Comparison of ENCODE assay signal across 9 mouse cellular contexts in genomic region chr11:114704071-114704913, GRCm38 (mm10). TPM values are rescaled to one million over a fixed set of nuclear protein-coding genes. Genes with fewer than 3 reads are reported as not detected.
A peak's percentile ranks its signal among the peaks of the same experiment; 100 is the strongest.
DNase-seq lines count a peak whose midpoint lies in the region; ATAC-seq and TF ChIP-seq lines count a peak whose summit lies in the region.
"Had no signal": no experiment of that assay in that cellular context is flagged by ENCODE, and none has a peak within 500 bp of the region (broad histone marks: within the 10 kb centered on the region; RNA-seq: fewer than 3 reads in every experiment).

No protein-coding gene starts in this region.

- no peak for TF ChIP-seq CTCF in hindbrain, postnatal 0 days (IDR thresholded peaks at IDR 0.05; ENCODE audit: low read depth)

- no peak for DNase-seq in frontal cortex, postnatal 25 days (ENCODE audit: low spot score in 2 of 2)
- peak; percentile 87 for DNase-seq in hindbrain, postnatal 0 days (ENCODE audit: low spot score)
- DNase-seq in midbrain, embryonic 14.5 days: peak; percentile 85
- DNase-seq in kidney, postnatal 36 days: no peak
- DNase-seq in thymus, postnatal 0 days (ENCODE audit: low spot score): no peak
- DNase-seq in T-cell, adult 2 months (ENCODE audit: low spot score): no peak

- H3K4me2 ChIP-seq in embryonic facial prominence, embryonic 13.5 days: peak overlapping the region; percentile 30
- no peak overlapping the region for H3K4me2 ChIP-seq in hindbrain, postnatal 0 days (ENCODE audit: low read depth, low read length)
- 0 out of 2 replicates have a peak overlapping the region, but pooled peaks have one; percentile 25 for H3K4me2 ChIP-seq in midbrain, embryonic 14.5 days (ENCODE audit: low read length)
- H3K4me2 ChIP-seq: limb, embryonic 12.5 days had no signal

- 43% methylated on average over 22 of the region's 22 CpGs for WGBS in embryonic facial prominence, embryonic 13.5 days
- WGBS in hindbrain, postnatal 0 days: 23% methylated on average over 22 of the region's 22 CpGs
- WGBS in midbrain, embryonic 14.5 days: 32% methylated on average over 22 of the region's 22 CpGs

- peaks cover 20% of the 10 kb centered on the region for H3K4me1 ChIP-seq in embryonic facial prominence, embryonic 13.5 days
- peaks cover 13% of the 10 kb centered on the region; the same call in 1 of the 2 replicates for H3K4me1 ChIP-seq in hindbrain, postnatal 0 days (ENCODE audit: insufficient read depth, low read length)
- peaks cover 18% of the 10 kb centered on the region for H3K4me1 ChIP-seq in midbrain, embryonic 14.5 days (ENCODE audit: control insufficient read depth, insufficient read depth, low read length)

- no peak overlapping the region for H3K4me3 ChIP-seq in embryonic facial prominence, embryonic 13.5 days
- no peak overlapping the region for H3K4me3 ChIP-seq in hindbrain, postnatal 0 days (ENCODE audit: low read length)
- H3K4me3 ChIP-seq in midbrain, embryonic 14.5 days (replicated peaks; ENCODE audit: low read depth, low read length): no peak overlapping the region
- H3K4me3 ChIP-seq: limb, embryonic 12.5 days had no signal

- no peaks in the 10 kb centered on the region for H3K27me3 ChIP-seq in embryonic facial prominence, embryonic 13.5 days
- no peaks in the 10 kb centered on the region for H3K27me3 ChIP-seq in hindbrain, postnatal 0 days (ENCODE audit: insufficient read depth, low read length)
- H3K27me3 ChIP-seq in midbrain, embryonic 14.5 days (ENCODE audit: control insufficient read depth, insufficient read depth, low read length): no peaks in the 10 kb centered on the region
- H3K27me3 ChIP-seq: limb, embryonic 12.5 days had no signal

- peaks cover 25% of the 10 kb centered on the region for H3K36me3 ChIP-seq in embryonic facial prominence, embryonic 13.5 days
- no peaks in the 10 kb centered on the region for H3K36me3 ChIP-seq in hindbrain, postnatal 0 days (ENCODE audit: insufficient read depth, low read length)
- H3K36me3 ChIP-seq in midbrain, embryonic 14.5 days (ENCODE audit: control insufficient read depth, insufficient read depth, low read length): no peaks in the 10 kb centered on the region

- ATAC-seq in frontal cortex, adult (ENCODE audit: low TSS enrichment): peak; percentile 62
- ATAC-seq in embryonic facial prominence, embryonic 13.5 days (ENCODE audit: insufficient number of reproducible peaks, insufficient read depth, low FRiP score, low TSS enrichment, low read depth): peak; percentile 48; the same call in 1 of the 2 replicates
- ATAC-seq in hindbrain, postnatal 0 days: peak; percentile 95
- ATAC-seq in midbrain, embryonic 14.5 days (ENCODE audit: low FRiP score, low TSS enrichment): peak; percentile 85

- H3K9me3 ChIP-seq in embryonic facial prominence, embryonic 13.5 days: no peaks in the 10 kb centered on the region
- H3K9me3 ChIP-seq in hindbrain, postnatal 0 days (ENCODE audit: low read length): no peaks in the 10 kb centered on the region
- H3K9me3 ChIP-seq in midbrain, embryonic 14.5 days (ENCODE audit: control insufficient read depth, low read length): no peaks in the 10 kb centered on the region
- H3K9me3 ChIP-seq: limb, embryonic 12.5 days had no signal

- peak overlapping the region; percentile 48 for H3K27ac ChIP-seq in embryonic facial prominence, embryonic 13.5 days
- peak overlapping the region; percentile 46; the same call in 1 of the 2 replicates for H3K27ac ChIP-seq in hindbrain, postnatal 0 days
- peak overlapping the region; percentile 68 for H3K27ac ChIP-seq in midbrain, embryonic 14.5 days (replicated peaks; ENCODE audit: low read depth, low read length)
- H3K27ac ChIP-seq: limb, embryonic 12.5 days had no signal

- peak overlapping the region; percentile 51; the same call in 1 of the 2 replicates for H3K9ac ChIP-seq in embryonic facial prominence, embryonic 13.5 days
- H3K9ac ChIP-seq in hindbrain, postnatal 0 days (replicated peaks; ENCODE audit: low read length): no peak overlapping the region
- H3K9ac ChIP-seq in midbrain, embryonic 14.5 days (replicated peaks; ENCODE audit: low read length): peak overlapping the region; percentile 23; the same call in 1 of the 2 replicates
- H3K9ac ChIP-seq: limb, embryonic 12.5 days had no signal

RNA-seq across cellular contexts. Expression of gene Dnaic2, which starts 22.9 kb away (rescaled TPM):
- polyA plus RNA-seq in embryonic facial prominence, embryonic 13.5 days (2015; fragmentation: Nextera tagmentation; extraction: Ambion mirVana): 1.1 TPM in 2 replicates
- 5.1 and 5.8 TPM in 2 replicates for total RNA-seq in hindbrain, postnatal 0 days (2014; rRNA removed)
- polyA plus RNA-seq in hindbrain, postnatal 0 days (2015; fragmentation: Nextera tagmentation; extraction: Ambion mirVana): 3.1 and 3.2 TPM in 2 replicates
- polyA plus RNA-seq in midbrain, embryonic 14.5 days (2014; fragmentation: Nextera tagmentation; extraction: Ambion mirVana): 1.7 and 1.9 TPM in 2 replicates
- polyA plus RNA-seq in thymus, postnatal 0 days (2015; fragmentation: Nextera tagmentation; extraction: Ambion mirVana): 0.94 and 1.1 TPM in 2 replicates

RNA-seq across cellular contexts. Expression of gene Ttyh2, which starts 29.1 kb away (rescaled TPM):
- 17.1 and 18.2 TPM in 2 replicates for polyA plus RNA-seq in embryonic facial prominence, embryonic 13.5 days (2015; fragmentation: Nextera tagmentation; extraction: Ambion mirVana)
- total RNA-seq in hindbrain, postnatal 0 days (2014; rRNA removed): 75.8 and 80.4 TPM in 2 replicates
- 38.6 and 40.3 TPM in 2 replicates for polyA plus RNA-seq in hindbrain, postnatal 0 days (2015; fragmentation: Nextera tagmentation; extraction: Ambion mirVana)
- polyA plus RNA-seq in midbrain, embryonic 14.5 days (2014; fragmentation: Nextera tagmentation; extraction: Ambion mirVana): 25.2 and 31.0 TPM in 2 replicates
- polyA plus RNA-seq in thymus, postnatal 0 days (2015; fragmentation: Nextera tagmentation; extraction: Ambion mirVana): 11.1 and 12.2 TPM in 2 replicates

RNA-seq across cellular contexts. Expression of gene Rpl38, which starts 36.0 kb away (rescaled TPM):
- polyA plus RNA-seq in embryonic facial prominence, embryonic 13.5 days (2015; fragmentation: Nextera tagmentation; extraction: Ambion mirVana): 1,049 and 1,157 TPM in 2 replicates
- 577 and 578 TPM in 2 replicates for total RNA-seq in hindbrain, postnatal 0 days (2014; rRNA removed)
- polyA plus RNA-seq in hindbrain, postnatal 0 days (2015; fragmentation: Nextera tagmentation; extraction: Ambion mirVana): 954 and 958 TPM in 2 replicates
- 707 and 859 TPM in 2 replicates for polyA plus RNA-seq in midbrain, embryonic 14.5 days (2014; fragmentation: Nextera tagmentation; extraction: Ambion mirVana)
- polyA plus RNA-seq in thymus, postnatal 0 days (2015; fragmentation: Nextera tagmentation; extraction: Ambion mirVana): 1,685 and 1,731 TPM in 2 replicates

Comparison
In these comparisons a context has a peak if more than half of its experiments do, and no peak if none do; other contexts are left out.
1. DNase-seq: peak in hindbrain, postnatal 0 days (single experiment) and midbrain, embryonic 14.5 days (single experiment); none in frontal cortex, postnatal 25 days (0 of 2), kidney, postnatal 36 days (0 of 2), thymus, postnatal 0 days (single experiment) and T-cell, adult 2 months (single experiment).
2. Peak in every context shown above with its lines, with median percentiles within 50 percentile points of each other: ATAC-seq and H3K27ac ChIP-seq.